Mouse (Mus musculus) ES-E14 (cell line): ENCODE data around the gene Slc35e3. TPM values are rescaled to one million over a fixed set of nuclear protein-coding genes. Genes with fewer than 3 reads are reported as not detected.

Experiments
- DNase-seq: peaks from one replicate; pipeline ENCODE4 v3.0.0-alpha.2; 2013; ENCODE audit warnings: low read depth, low spot score
- H3K27ac ChIP-seq: 2 replicates; pipeline ENCODE4 v1.5.1; 2012; ENCODE audit warnings: low read depth, mild to moderate bottlenecking, low read length, moderate library complexity, mixed read lengths; ENCODE audit not compliant: poor library complexity, insufficient read depth, severe bottlenecking
- H3K36me3 ChIP-seq: 2 replicates; pipeline ENCODE4 v1.6.1; 2012; ENCODE audit warnings: mild to moderate bottlenecking, low read length, moderate library complexity, mixed read lengths; ENCODE audit not compliant: control insufficient read depth, poor library complexity, insufficient read depth, severe bottlenecking
- H3K4me1 ChIP-seq, 2 experiments: fragments of 150-350 bp in 1 of 2; sonication (generic) in 1 of 2; 2 replicates each; pipeline ENCODE4 v1.6.1; 2012; ENCODE audit warnings: low read length in 2 of 2, mild to moderate bottlenecking in 1 of 2, mixed read lengths in 1 of 2; ENCODE audit not compliant: control insufficient read depth in 2 of 2, insufficient read depth in 2 of 2, poor library complexity in 1 of 2
- H3K4me3 ChIP-seq, 2 experiments: fragments of 150-350 bp in 1 of 2; sonication (generic) in 1 of 2; 2 replicates each; pipeline ENCODE4 v1.5.1; 2012; ENCODE audit warnings: low read length in 2 of 2, low read depth in 1 of 2, mild to moderate bottlenecking in 1 of 2, mixed read lengths in 1 of 2; ENCODE audit not compliant: insufficient read depth in 1 of 2, poor library complexity in 1 of 2, severe bottlenecking in 1 of 2
- H3K9ac ChIP-seq: 2 replicates; pipeline ENCODE4 v1.6.1; 2012; ENCODE audit warnings: low read depth, mild to moderate bottlenecking, low read length, mixed read lengths; ENCODE audit not compliant: poor library complexity, insufficient read depth, severe bottlenecking
- H3K9me3 ChIP-seq: fragments of 150-350 bp; sonication (generic); 2 replicates; pipeline ENCODE4 v1.6.1; 2012; ENCODE audit warnings: low read depth, mild to moderate bottlenecking, low read length; ENCODE audit not compliant: control insufficient read depth, insufficient read depth
- CHD2 ChIP-seq: IDR thresholded peaks from 2 replicates; pipeline ENCODE4 v1.6.1; 2014; ENCODE audit warnings: mild to moderate bottlenecking, low read depth, low read length, inconsistent platforms
- HCFC1 ChIP-seq: IDR thresholded peaks from 2 replicates; pipeline ENCODE4 v1.6.1; 2012; ENCODE audit warnings: low read length, inconsistent platforms, borderline replicate concordance; ENCODE audit not compliant: insufficient read depth
- MAFK ChIP-seq: IDR thresholded peaks from 2 replicates; pipeline ENCODE4 v1.6.1; 2014; ENCODE audit warnings: mild to moderate bottlenecking, low read depth, low read length, inconsistent platforms; ENCODE audit not compliant: insufficient read depth
- ZC3H11A ChIP-seq: IDR thresholded peaks from 2 replicates; pipeline ENCODE4 v1.6.1; 2012; ENCODE audit warnings: low read depth, mild to moderate bottlenecking, inconsistent platforms, low read length, borderline replicate concordance
- ZNF384 ChIP-seq: IDR thresholded peaks from 2 replicates; pipeline ENCODE4 v1.6.1; 2012; ENCODE audit warnings: low read depth, low read length, inconsistent platforms
- in situ Hi-C, 2 experiments: fragments of 600-800 bp; cut with MboI; formaldehyde crosslinking; loops; one replicate each; pipeline ENCODE4 v1.15.1; 2025; ENCODE audit warnings: low sequenced_read_pairs in 2 of 2, inconsistent platforms in 1 of 2; ENCODE audit not compliant: unreplicated experiment in 2 of 2
- total RNA-seq: library from RNA; depleted of rRNA; stranded (reverse); fragments of 300-350 nt; gene quantifications from 2 replicates; pipeline ENCODE4 v1.2.3, GENCODE M21; 2012

Slc35e3 gene
- total RNA-seq, 1 experiment: 16.3 TPM

DNA sequence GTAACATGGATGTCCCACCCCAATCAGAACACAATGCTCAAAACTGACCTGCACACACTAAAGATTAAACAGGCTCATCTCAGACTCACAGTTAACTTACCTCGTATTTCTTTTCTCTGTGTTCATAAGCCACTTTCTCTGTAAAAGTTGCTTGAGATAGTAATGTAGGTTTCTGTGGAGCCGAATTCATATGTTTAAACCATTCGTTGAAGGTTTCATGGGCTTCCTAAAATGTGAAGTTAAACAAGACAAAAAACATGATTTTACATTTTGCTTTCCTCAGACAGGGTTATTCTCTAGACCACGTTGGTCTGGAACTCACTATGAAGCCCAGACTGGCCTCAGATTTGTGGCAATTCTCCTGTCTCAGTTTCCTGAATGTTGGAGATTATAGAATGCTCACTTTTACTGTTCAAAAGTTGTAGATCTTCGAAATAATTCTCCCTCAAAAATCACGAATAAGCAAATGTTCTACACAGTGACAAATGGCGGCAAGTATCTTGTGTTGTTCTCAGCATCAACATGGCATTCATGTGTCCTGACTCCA lies 11.7 kb upstream of the Slc35e3 start:
- in situ Hi-C loops: no loop called here
- Histone ChIP-seq H3K4me3 (no peak overlapping the region), H3K9me3 (no peaks in the 10 kb centered on the region), H3K4me1 (no peaks in the 10 kb centered on the region), H3K9ac (no peak overlapping the region), H3K36me3 (peaks cover 50% of the 10 kb centered on the region), H3K27ac (no peak overlapping the region)
- TF ChIP-seq HCFC1: no peak
- no peak for TF ChIP-seq ZNF384
- no peak for TF ChIP-seq MAFK
- no peak for TF ChIP-seq ZC3H11A
- TF ChIP-seq CHD2: no peak
- no peak for DNase-seq

DNA sequence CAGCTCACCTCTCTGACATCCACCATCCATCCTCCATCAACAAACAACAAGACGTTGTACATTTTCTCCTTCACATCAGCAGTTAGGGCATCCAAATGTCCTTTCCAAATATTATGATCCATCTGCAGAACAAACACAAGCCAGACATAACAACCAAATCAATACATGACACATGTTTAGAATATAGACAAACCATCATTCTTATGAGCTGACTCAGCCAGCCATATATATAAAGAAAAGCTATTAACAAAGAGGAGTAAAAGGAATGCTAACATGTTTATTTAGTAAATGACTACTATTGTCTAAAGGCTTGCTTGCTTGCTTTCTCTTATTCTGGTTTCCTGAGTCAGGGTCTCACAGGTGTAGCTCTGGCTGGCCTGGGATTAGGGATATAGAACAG lies 11.1 kb upstream of the Slc35e3 start:
- in situ Hi-C loops: no loop called here
- Histone ChIP-seq H3K9me3 (no peaks in the 10 kb centered on the region), H3K4me3 (no peak overlapping the region), H3K9ac (no peak overlapping the region), H3K36me3 (peaks cover 48% of the 10 kb centered on the region), H3K4me1 (no peaks in the 10 kb centered on the region), H3K27ac (no peak overlapping the region)
- no peak for DNase-seq
- TF ChIP-seq CHD2: no peak
- TF ChIP-seq HCFC1: no peak
- TF ChIP-seq MAFK: no peak
- no peak for TF ChIP-seq ZC3H11A
- TF ChIP-seq ZNF384: no peak

DNA sequence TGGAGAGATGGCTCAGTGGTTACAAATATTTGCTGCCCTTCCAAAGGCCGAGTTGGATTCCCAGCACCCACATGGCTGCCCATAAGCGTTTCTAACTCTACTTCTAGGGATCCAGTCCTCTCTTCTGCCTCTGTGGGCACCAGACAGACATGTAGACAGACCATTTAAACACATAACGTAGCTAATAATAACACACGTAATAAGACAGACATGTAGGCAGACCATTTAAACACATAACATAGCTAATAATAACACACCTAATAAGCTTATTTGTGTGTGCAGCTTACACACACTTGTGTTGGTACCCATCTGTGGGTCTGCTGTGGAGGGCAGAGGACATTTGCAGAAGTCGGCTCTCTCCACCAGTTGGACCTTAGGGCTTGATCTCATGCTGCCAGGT lies 10.6 kb upstream of the Slc35e3 start:
- Histone ChIP-seq H3K4me3 (no peak overlapping the region), H3K9ac (no peak overlapping the region), H3K9me3 (no peaks in the 10 kb centered on the region), H3K36me3 (peaks cover 50% of the 10 kb centered on the region), H3K4me1 (no peaks in the 10 kb centered on the region), H3K27ac (no peak overlapping the region)
- DNase-seq: no peak
- no peak for TF ChIP-seq HCFC1
- no peak for TF ChIP-seq ZC3H11A
- no peak for TF ChIP-seq ZNF384
- TF ChIP-seq CHD2: no peak
- in situ Hi-C loops: no loop called here

- TF ChIP-seq ZC3H11A (no peak), ZNF384 (no peak), MAFK (no peak), CHD2 (no peak), HCFC1 (no peak)
- Histone ChIP-seq H3K36me3 (peaks cover 49% of the 10 kb centered on the region), H3K27ac (no peak overlapping the region), H3K9me3 (no peaks in the 10 kb centered on the region), H3K4me1 (no peaks in the 10 kb centered on the region), H3K9ac (no peak overlapping the region), H3K4me3 (no peak overlapping the region)
- in situ Hi-C loops: no loop called here
- DNase-seq: no peak
These were observed 9.8 kb upstream of the Slc35e3 start for GRCm38 (mm10) chr10:117755799-117756467.
